Mouse (Mus musculus) spleen, postnatal 36 days (tissue): ENCODE data around the gene Hagh.

ENCODE experiments used
- DNase-seq, 2 experiments: peaks; one replicate each; pipeline ENCODE4 v3.0.0; 2022; ENCODE audit warnings: low spot score in 2 of 2, mixed read lengths in 1 of 2

Gene Hagh

DNA sequence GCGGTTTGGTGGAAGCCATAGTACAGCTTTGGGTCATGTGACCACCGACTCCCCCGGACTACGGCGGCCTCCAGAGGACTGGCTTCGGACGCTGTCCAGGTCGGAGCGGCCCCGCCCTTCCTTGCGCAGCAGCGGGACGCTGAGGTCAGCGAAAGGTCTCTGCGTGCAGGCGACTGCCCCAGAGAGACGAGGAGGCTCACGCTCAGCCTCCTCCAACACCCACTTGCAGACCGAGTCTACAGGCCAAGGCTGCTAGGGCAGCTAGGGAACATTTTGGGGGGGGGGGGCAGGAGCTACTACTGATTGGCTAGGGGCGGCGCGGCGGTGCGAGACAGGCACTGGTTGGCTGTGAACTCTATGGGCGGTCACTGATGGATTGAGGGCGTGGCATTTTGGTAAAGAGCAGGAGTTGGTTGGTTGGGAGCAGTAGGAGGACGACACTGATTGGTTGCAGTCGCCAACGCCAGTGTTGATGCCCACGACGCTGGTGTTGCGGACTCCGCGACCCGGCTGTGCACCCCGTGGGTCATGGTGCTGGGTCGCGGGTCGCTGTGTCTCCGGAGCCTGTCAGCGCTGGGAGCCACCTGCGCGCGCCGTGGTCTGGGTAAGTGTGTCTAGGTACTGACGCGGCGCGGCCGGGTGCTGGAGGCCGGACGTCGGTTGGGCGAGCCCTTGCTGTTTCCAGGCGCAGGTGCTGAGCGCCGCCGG lies 10.3 kb downstream of the Hagh start, which contains the start of gene Fahd1:
Gene Fahd1, minus strand, starts transcription at position 300 of the 708 bp plus-strand sequence.
- peak; percentile 96 to 98 for DNase-seq

GRCm38 (mm10) chr17:24850773-24851127 lies 10.8 kb downstream of the Hagh start:
- DNase-seq = no peak

- no peak for DNase-seq
Measured at GRCm38 (mm10) chr17:24851381-24852125, 11.6 kb downstream of the Hagh start.

DNA sequence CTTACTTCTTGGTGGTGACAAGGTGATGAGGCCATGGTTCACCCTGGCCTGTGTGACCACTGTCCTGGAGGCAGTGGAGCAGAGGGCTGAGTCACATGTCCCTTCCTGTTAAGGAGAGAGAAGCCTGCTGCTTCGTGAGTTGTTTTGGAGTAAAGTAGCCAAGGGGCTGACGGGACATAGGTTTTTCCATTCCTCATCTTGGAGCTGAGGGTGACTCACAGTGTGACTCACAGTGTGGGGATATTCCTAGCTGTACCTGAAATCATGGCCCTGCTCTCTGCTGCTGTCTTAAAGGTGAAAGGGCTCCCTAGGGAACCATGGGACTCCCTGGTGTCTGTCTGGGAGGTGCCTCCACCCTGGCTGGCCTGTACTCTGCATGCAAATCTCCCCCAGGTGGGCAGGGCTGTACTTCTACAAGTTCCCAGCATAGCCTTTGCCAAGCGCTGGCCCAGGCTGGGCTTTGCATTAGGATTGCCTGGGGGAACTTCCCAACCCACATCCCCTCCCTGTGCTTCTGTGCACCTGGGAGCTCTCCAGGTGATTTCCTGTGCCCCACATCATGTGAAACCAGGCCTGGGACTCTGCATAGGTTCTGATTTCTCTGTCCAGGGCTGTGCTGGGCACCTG lies 16.0 kb downstream of the Hagh start:
- DNase-seq = no peak

- DNase-seq = no peak
Measured at GRCm38 (mm10) chr17:24856589-24856988, 16.6 kb downstream of the Hagh start.

DNA sequence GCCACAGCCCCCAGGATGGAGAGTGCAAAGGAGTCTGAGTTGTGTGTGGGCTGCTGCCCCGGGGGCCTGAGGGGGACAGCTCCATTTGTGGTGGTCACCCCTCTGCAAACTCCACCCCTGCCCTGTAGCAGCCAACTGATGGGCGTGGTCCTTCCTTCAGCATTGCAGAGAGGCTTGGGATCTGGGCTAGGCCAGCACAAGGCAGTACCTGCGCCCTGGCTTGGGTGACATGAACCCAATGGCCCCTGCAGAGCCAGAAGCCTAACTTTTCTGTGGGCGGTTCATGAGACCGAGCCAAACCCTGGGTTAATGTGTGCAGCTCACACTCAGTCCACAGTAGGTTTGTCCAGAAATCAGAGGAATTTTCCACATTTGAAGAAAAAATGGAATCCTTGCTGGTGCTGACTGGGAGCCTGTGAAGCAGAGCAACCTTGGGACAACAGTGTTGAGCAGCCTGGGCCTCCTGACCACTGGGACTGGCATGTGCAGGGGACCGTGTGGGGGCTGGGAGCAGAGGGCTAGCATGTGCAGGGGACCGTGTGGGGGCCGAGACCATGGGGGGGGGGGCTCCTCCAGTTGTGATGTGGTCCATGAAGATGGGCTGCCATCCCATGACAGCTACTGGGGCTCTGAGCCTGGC lies 18.0 kb downstream of the Hagh start:
- DNase-seq = peak in 1 of 2 experiments; percentile 54

DNA sequence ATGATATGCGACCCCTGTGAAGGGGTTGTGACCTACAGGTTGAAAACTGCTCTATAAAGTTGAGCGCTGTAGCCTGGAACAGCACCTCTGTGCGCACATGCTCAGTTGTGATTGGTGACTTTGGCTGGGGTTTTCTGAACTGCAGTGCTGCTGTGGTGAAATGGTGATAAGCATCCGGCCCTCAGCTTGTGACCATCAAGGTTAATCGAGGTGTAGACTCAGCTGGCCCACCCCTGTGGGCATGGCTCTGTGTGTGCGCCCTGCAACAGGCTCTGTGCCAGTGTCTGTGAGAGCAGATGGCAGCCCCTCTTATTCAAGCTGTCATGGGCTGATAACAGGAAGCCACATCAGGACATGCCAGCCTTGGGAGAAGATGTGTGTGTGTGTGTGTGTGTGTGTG lies 19.0 kb downstream of the Hagh start:
- peak; percentile 72 to 84 for DNase-seq

DNA sequence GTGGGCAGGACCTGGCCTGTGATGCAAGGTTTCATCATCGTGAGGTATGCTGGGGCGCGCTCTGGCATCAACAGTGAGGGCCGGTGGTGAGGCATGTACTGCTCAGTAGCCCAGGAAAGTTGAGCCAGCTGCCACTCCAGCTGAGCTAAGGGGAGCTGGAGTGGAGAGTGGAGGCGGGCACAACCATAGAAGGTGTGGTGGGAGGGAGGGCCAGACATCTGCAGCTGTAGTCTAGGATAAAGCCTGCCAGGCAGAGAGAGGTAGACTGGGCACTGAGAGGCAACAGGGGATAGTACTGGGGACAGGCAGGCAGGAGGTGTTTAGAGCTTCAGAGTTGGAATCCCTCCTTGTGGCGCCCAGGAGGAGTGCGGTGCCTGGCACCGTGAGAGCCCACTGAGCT lies 20.1 kb downstream of the Hagh start:
- DNase-seq = peak; percentile 51 to 64

DNA sequence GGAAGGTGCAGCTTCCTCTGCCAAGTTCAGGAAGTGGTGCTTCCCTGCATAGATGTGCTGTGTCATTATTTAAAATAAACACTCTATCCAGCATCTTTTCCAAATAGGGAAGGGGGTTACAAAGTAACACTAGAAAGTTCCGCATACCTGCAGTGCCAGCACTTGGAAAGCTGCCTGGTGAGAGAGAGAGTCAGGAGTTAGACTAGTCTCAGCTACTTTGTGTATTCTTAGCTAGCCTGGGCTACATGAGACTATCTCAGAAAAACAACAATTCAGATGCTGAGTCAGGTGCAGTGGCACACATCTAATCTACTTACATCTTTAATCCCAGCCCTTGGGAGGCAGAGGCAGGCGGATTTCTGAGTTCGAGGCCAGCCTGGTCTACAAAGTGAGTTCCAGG lies 21.8 kb downstream of the Hagh start:
- DNase-seq = no peak

GRCm38 (mm10) chr17:24865776-24866175 lies 25.8 kb downstream of the Hagh start, which contains the start of gene Igfals:
Gene Igfals (plus strand): TSS chr17:24865997.
- no peak for DNase-seq

DNA sequence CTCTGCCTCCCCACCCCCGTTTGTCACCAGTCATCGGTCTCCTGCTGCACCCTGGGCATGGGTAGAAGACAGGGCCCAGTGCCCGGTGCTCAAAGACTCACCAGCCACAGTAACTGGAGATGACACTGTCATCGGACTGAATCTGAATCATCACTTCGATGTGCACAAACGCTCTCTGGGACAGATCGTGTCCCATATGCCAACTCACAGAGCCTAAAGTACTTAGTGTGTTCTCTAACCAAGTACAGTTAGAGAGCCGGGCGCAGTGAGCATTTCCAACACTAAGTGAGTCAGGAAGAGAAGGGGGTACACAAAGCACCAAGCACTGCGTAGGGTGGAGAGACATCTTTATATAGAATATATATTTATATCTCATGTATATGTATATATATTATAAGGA lies 28.0 kb downstream of the Hagh start:
- DNase-seq = no peak

DNA sequence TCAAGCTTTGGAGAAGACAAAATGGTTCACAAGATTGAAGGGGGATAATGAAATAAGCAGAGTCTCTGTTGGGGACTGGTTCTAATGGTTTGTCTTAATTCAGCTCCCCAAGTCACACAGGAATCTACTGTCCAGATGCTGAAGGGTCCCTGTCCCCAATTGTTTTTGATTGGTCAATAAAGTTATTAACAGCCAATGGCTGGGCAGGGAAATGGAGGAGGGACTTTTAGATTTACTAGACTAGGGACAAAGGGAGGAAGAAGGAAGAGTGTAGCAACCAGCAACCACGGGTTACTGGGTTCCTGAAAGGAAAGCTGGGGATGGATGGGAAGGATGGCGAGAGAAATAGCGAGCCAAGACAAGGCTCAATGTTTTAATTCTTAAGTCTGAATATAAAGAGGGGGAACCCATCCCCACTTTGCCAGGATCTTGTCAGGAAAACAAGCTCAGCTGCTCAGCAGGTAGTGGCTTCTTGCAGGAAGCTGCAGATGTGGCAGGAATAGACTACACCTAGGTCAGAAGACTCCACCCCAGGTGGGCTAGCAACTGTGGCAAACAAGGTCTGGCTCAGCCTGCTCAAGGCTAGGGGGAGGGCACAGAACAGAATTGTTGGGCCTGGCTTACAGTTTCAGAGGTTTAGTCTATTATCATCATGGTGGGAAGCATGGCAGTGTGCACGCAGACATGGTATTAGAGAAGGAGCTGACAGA lies 33.9 kb downstream of the Hagh start:
- DNase-seq = no peak

DNA sequence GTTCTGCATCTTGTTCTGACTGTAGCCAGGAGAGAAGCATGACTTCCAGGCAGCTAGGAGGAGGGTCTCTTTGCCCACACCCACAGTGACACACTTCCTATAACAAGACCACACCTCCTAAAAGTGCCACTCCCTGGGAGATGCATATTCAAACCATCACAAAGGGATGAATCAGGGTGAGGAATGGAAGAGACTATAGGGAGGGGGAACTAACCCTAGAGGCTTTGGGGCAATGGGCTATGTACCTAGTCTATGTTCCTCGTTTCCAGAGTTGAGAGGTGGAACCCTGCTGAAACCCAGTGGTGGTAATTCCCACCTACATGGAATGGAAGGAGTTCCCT lies 34.4 kb downstream of the Hagh start:
- no peak for DNase-seq

- DNase-seq = no peak
Measured at GRCm38 (mm10) chr17:24874989-24875388, 35.0 kb downstream of the Hagh start.

GRCm38 (mm10) chr17:24877336-24878116 lies 37.6 kb downstream of the Hagh start:
- no peak for DNase-seq

GRCm38 (mm10) chr17:24878117-24878397 lies 38.1 kb downstream of the Hagh start:
- no peak for DNase-seq

DNA sequence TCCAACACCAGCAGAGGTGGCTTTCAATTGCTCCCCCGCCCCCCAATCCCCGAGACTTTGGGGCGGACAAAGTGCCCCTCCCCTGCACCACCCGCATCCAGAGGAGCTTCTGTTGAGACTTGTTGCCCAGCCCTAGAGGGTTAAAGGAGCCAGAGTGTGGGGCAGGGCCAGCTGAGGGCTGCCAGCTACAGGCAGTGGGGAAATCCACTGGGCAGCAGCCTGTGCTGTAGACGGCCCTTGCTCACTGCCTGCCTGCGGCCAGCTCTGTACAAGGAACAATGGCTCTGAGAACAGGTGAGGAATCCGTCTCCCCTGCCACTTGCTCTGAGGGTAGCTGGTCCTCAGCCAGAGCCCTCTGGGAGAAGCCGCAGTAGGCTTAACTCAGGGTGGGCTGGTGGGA lies 38.6 kb downstream of the Hagh start:
- no peak for DNase-seq

DNA sequence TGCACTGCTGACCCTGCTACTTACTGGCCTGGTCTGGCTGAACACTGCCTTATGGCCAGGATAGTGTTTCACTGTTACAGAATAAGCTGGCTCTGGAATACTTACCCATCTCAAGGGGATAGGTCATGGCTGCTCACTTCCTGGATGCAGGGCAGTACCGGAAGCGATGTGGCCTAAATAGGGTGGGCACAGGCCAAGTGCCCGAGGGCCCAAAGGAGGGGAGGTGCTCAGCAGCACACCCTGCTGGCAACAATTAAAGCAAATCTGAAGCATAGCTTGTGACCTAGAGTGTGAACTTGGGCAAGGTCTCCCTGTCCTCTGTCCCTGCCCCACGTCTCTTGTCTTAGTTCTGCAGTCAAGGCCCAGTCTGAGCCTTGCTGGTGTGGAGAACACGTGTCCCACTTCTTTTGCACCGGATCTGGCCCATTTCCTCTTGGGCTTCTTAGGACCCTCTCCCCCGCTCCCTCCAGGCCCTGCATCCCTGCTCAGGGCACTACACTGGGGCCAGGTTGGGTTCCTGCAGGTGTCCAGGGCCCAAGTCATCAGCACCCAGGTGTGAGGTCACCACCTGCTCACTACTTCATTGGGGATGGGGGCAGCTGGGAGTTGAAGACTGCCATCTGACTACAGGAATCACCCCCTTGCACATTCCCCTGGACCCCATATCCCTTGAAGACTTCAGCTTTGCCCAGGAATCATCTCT lies 41.9 kb downstream of the Hagh start:
- DNase-seq = peak in 1 of 2 experiments; percentile 48

- no peak for DNase-seq
Measured at GRCm38 (mm10) chr17:24884391-24884790, 44.4 kb downstream of the Hagh start.

- no peak for DNase-seq
Measured at GRCm38 (mm10) chr17:24885356-24886133, 45.6 kb downstream of the Hagh start.
